Mouse (Mus musculus) thymus, adult 2 months (tissue): ENCODE results near the gene Rnf121.

Experiments used
- CTCF ChIP-seq: fragments of 200-500 bp; IDR thresholded peaks from 2 replicates; pipeline ENCODE4 v1.5.1; 2012; ENCODE audit warnings: mild to moderate bottlenecking, control low read depth, low read length, moderate library complexity, borderline replicate concordance; ENCODE audit not compliant: control insufficient read depth, poor library complexity, insufficient read depth; ENCODE audit errors: extremely low read depth
- POLR2A ChIP-seq: fragments of 200-500 bp; IDR thresholded peaks from 2 replicates; pipeline ENCODE4 v1.6.1; 2012; ENCODE audit warnings: mild to moderate bottlenecking, low read length, control low read depth, moderate library complexity; ENCODE audit not compliant: control insufficient read depth, poor library complexity, insufficient read depth; ENCODE audit errors: extremely low read depth

- TF ChIP-seq CTCF (no peak), POLR2A (no peak)
Measured at GRCm38 (mm10) chr7:102109171-102109570, 43.9 kb upstream of the Rnf121 start, which contains the start of gene Art5.
